9 mouse cellular contexts compared by ENCODE assay signal in the genomic region with DNA sequence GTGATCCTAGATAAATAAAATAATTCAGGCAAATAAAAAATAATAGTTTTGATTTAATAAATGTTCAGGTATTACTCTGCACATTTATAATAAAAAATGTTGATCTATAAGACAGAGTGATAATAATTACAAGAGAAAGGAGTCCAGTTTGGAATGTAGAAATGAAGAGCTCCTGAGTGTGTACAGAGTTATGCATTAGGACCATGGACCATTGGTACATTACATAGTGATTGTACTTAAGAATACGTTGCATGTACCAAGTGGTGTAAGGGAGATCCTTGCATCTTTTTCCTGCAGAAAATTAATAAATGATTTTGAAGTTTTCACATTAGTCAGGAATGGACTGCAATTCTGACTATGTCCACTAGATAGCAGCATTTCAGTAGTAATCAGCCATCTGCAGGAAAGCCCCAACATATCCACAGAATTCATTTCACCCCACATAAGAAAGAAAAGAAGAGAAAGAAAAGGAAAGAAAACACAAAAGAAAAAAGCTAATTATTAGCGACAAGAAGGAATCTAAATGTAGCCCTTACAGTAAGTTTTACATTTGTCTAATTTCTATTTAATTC.
DNase-seq lines count a peak whose midpoint lies in the region; ATAC-seq and TF ChIP-seq lines count a peak whose summit lies in the region.
"Had no signal": no experiment of that assay in that cellular context is flagged by ENCODE, and none has a peak within 500 bp of the region (broad histone marks: within the 10 kb centered on the region; RNA-seq: fewer than 3 reads in every experiment).

No protein-coding gene starts in this region.

- H3K4me1 ChIP-seq in kidney, postnatal 0 days (replicated peaks; ENCODE audit: insufficient read depth, low read length), result no peaks in the 10 kb centered on the region
- no peaks in the 10 kb centered on the region for H3K4me1 ChIP-seq in kidney, embryonic 16.5 days (ENCODE audit: insufficient read depth, low read length)
- H3K4me1 ChIP-seq in CH12.LX (ENCODE audit: control insufficient read depth in 1 of 2, insufficient read depth in 2 of 2), result no peaks in the 10 kb centered on the region
- H3K4me1 ChIP-seq in forebrain, embryonic 13.5 days, result no peaks in the 10 kb centered on the region
- H3K4me1 ChIP-seq in midbrain, embryonic 16.5 days (ENCODE audit: control insufficient read depth, insufficient read depth, low read length), result no peaks in the 10 kb centered on the region

- no peak overlapping the region for H3K27ac ChIP-seq in kidney, postnatal 0 days
- no peak overlapping the region for H3K27ac ChIP-seq in kidney, embryonic 16.5 days (ENCODE audit: low read length)
- no peak overlapping the region for H3K27ac ChIP-seq in CH12.LX (ENCODE audit: insufficient read depth, low read depth)
- H3K27ac ChIP-seq in forebrain, embryonic 13.5 days, result no peak overlapping the region
- no peak overlapping the region for H3K27ac ChIP-seq in midbrain, embryonic 16.5 days (ENCODE audit: low read length)

- in situ Hi-C loops in CH12.LX (cut with MboI; ENCODE audit: low pct_ligation_motif_present, low pct_unique_long_range_greater_than_20kb, low sequenced_read_pairs), result no loop called here

- peak; percentile 83 for TF ChIP-seq CTCF in kidney, postnatal 0 days (IDR thresholded peaks at IDR 0.05; ENCODE audit: low read depth)
- peak in 1 of 2 experiments; percentile 51; a peak in 2 of 4 replicates for TF ChIP-seq CTCF in CH12.LX (conservative IDR thresholded peaks at IDR 0.05 in 1 of 2, IDR thresholded peaks at IDR 0.05 in 1 of 2; ENCODE audit: low read depth in 2 of 2, low read length in 2 of 2)

- H3K4me2 ChIP-seq in kidney, postnatal 0 days (ENCODE audit: low read length), result no peak overlapping the region
- no peak overlapping the region for H3K4me2 ChIP-seq in kidney, embryonic 16.5 days (replicated peaks; ENCODE audit: low read depth, low read length)
- H3K4me2 ChIP-seq in CH12.LX (ENCODE audit: insufficient read depth, low read depth, poor library complexity, severe bottlenecking), result no peak overlapping the region
- no peak overlapping the region for H3K4me2 ChIP-seq in forebrain, embryonic 13.5 days
- no peak overlapping the region for H3K4me2 ChIP-seq in midbrain, embryonic 16.5 days (ENCODE audit: low read length)

- H3K27me3 ChIP-seq in kidney, postnatal 0 days (ENCODE audit: insufficient read depth, low read length), result no peaks in the 10 kb centered on the region
- no peaks in the 10 kb centered on the region for H3K27me3 ChIP-seq in kidney, embryonic 16.5 days (ENCODE audit: insufficient read depth, low read length)
- no peaks in the 10 kb centered on the region for H3K27me3 ChIP-seq in CH12.LX (replicated peaks)
- no peaks in the 10 kb centered on the region for H3K27me3 ChIP-seq in forebrain, embryonic 13.5 days
- H3K27me3 ChIP-seq in midbrain, embryonic 16.5 days (ENCODE audit: control insufficient read depth, insufficient read depth, low read depth, low read length), result no peaks in the 10 kb centered on the region

- no peak overlapping the region for H3K4me3 ChIP-seq in kidney, postnatal 0 days (replicated peaks; ENCODE audit: low read depth, low read length)
- no peak overlapping the region for H3K4me3 ChIP-seq in kidney, embryonic 16.5 days (ENCODE audit: low read length)
- H3K4me3 ChIP-seq in CH12.LX (replicated peaks in 1 of 3; ENCODE audit: low read depth in 2 of 3, low read length in 2 of 3, poor library complexity in 1 of 3), result no peak overlapping the region
- H3K4me3 ChIP-seq in forebrain, embryonic 13.5 days, result no peak overlapping the region
- H3K4me3 ChIP-seq in midbrain, embryonic 16.5 days (ENCODE audit: low read depth, low read length), result no peak overlapping the region
- H3K4me3 ChIP-seq: erythroblast, embryonic 14.5 days had no signal

- H3K9ac ChIP-seq in kidney, postnatal 0 days (ENCODE audit: low read depth, low read length), result no peak overlapping the region
- H3K9ac ChIP-seq in kidney, embryonic 16.5 days (replicated peaks; ENCODE audit: low read length), result no peak overlapping the region
- no peak overlapping the region for H3K9ac ChIP-seq in CH12.LX (ENCODE audit: insufficient read depth, low read depth)
- H3K9ac ChIP-seq in forebrain, embryonic 13.5 days, result no peak overlapping the region
- no peak overlapping the region for H3K9ac ChIP-seq in midbrain, embryonic 16.5 days (ENCODE audit: low read depth, low read length)

- ATAC-seq in kidney, postnatal 0 days (replicated peaks; ENCODE audit: low FRiP score, low read depth), result no peak
- no peak for ATAC-seq in kidney, embryonic 16.5 days (ENCODE audit: low FRiP score, low TSS enrichment)
- peak; percentile 85 for ATAC-seq in forebrain, embryonic 13.5 days
- ATAC-seq in midbrain, embryonic 16.5 days, result peak; percentile 67; the same call in 1 of the 2 replicates

- no peaks in the 10 kb centered on the region for H3K79me2 ChIP-seq in CH12.LX (replicated peaks; ENCODE audit: control insufficient read depth, extremely low read depth, insufficient read depth, poor library complexity, severe bottlenecking)

- dilution Hi-C loops in CH12.LX (cut with MboI; ENCODE audit: extremely low pct_ligation_motif_present, extremely low pct_unique_long_range_greater_than_20kb, low sequenced_read_pairs), result no loop called here

- H3K36me3 ChIP-seq in kidney, postnatal 0 days (ENCODE audit: insufficient read depth, low read length), result no peaks in the 10 kb centered on the region
- no peaks in the 10 kb centered on the region for H3K36me3 ChIP-seq in kidney, embryonic 16.5 days (ENCODE audit: insufficient read depth, low read length)
- H3K36me3 ChIP-seq in CH12.LX (replicated peaks in 1 of 2; ENCODE audit: control insufficient read depth in 1 of 2, insufficient read depth in 1 of 2, low read length in 1 of 2), result no peaks in the 10 kb centered on the region
- H3K36me3 ChIP-seq in forebrain, embryonic 13.5 days (ENCODE audit: poor library complexity, severe bottlenecking), result no peaks in the 10 kb centered on the region
- no peaks in the 10 kb centered on the region for H3K36me3 ChIP-seq in midbrain, embryonic 16.5 days (ENCODE audit: control insufficient read depth, insufficient read depth, low read length)

- no peak for TF ChIP-seq EP300 in CH12.LX (IDR thresholded peaks at IDR 0.05; ENCODE audit: low read length)

- no peaks in the 10 kb centered on the region for H3K9me3 ChIP-seq in kidney, postnatal 0 days (replicated peaks; ENCODE audit: low read length)
- H3K9me3 ChIP-seq in kidney, embryonic 16.5 days (ENCODE audit: low read length), result no peaks in the 10 kb centered on the region
- peaks cover 7% of the 10 kb centered on the region for H3K9me3 ChIP-seq in CH12.LX (replicated peaks; ENCODE audit: low read length)
- no peaks in the 10 kb centered on the region for H3K9me3 ChIP-seq in forebrain, embryonic 13.5 days (replicated peaks)
- H3K9me3 ChIP-seq in midbrain, embryonic 16.5 days (replicated peaks; ENCODE audit: control insufficient read depth, low read length, poor library complexity, severe bottlenecking), result no peaks in the 10 kb centered on the region

- DNase-seq in kidney, postnatal 0 days (ENCODE audit: low spot score), result peak; percentile 45
- DNase-seq in CH12.LX (ENCODE audit: extremely low read depth), result no peak
- peak; percentile 27 for DNase-seq in MN1 (ENCODE audit: low spot score)
- DNase-seq in gastrocnemius, adult 8-10 months (ENCODE audit: low spot score in 2 of 2), result no peak
- DNase-seq in thymus, postnatal 25 days, result no peak

- no peak for TF ChIP-seq POLR2A in CH12.LX (IDR thresholded peaks at IDR 0.05; ENCODE audit: low read depth, low read length)

- peak; percentile 51 for TF ChIP-seq RAD21 in CH12.LX (IDR thresholded peaks at IDR 0.05; ENCODE audit: low read depth, low read length)

- WGBS in kidney, postnatal 0 days, result 4% methylated on average over 2 of the region's 2 CpGs
- 8% methylated on average over 2 of the region's 2 CpGs for WGBS in kidney, embryonic 16.5 days
- 2% methylated on average over 2 of the region's 2 CpGs for WGBS in forebrain, embryonic 13.5 days
- 5% methylated on average over 2 of the region's 2 CpGs for WGBS in midbrain, embryonic 16.5 days

TF ChIP-seq in CH12.LX, 34 proteins besides CTCF, POLR2A, EP300 and RAD21:
- TF ChIP-seq ZNF384 (IDR thresholded peaks at IDR 0.05; ENCODE audit: low read depth, low read length) (no peak), CHD1 (IDR thresholded peaks at IDR 0.05; ENCODE audit: low read depth, low read length) (no peak), E2F4 (IDR thresholded peaks at IDR 0.05; ENCODE audit: insufficient replicate concordance, low read depth, low read length) (no peak), SMC3 (IDR thresholded peaks at IDR 0.05; ENCODE audit: low read depth, low read length) (0 out of 2 replicates have a peak, but pooled peaks have one; percentile 14)
TF ChIP-seq in CH12.LX: peak in this region for 1.

Comparison
In these comparisons a context has a peak if more than half of its experiments do, and no peak if none do; other contexts are left out.
1. ATAC-seq: peak in forebrain, embryonic 13.5 days (single experiment) and midbrain, embryonic 16.5 days (single experiment); none in kidney, postnatal 0 days (single experiment) and kidney, embryonic 16.5 days (single experiment).
2. DNase-seq: peak in kidney, postnatal 0 days (single experiment) and MN1 (single experiment); none in CH12.LX (single experiment), gastrocnemius, adult 8-10 months (0 of 2) and thymus, postnatal 25 days (single experiment).